Mouse (Mus musculus) olfactory bulb, adult 2 months (tissue): ENCODE measurements at regions not wholly inside any gene's neighbourhood (a gene's known extent, or its start where the extent isn't known, plus 50 kb on each side); places are given as distances from the start of the nearest gene placed in this dataset.

Source experiments
- CTCF ChIP-seq: fragments of 200-500 bp; IDR thresholded peaks from 2 replicates; pipeline ENCODE4 v1.5.1; 2012; ENCODE audit warnings: low read depth, mild to moderate bottlenecking, low read length, moderate library complexity; ENCODE audit not compliant: insufficient read depth
- POLR2A ChIP-seq: fragments of 200-500 bp; IDR thresholded peaks from 2 replicates; pipeline ENCODE4 v1.6.1; 2012; ENCODE audit warnings: mild to moderate bottlenecking, low read depth, low read length, moderate library complexity; ENCODE audit not compliant: insufficient read depth

GRCm38 (mm10) chr8:17621109-17621508 lies 1356.9 kb downstream of the Defb40 start:
- TF ChIP-seq POLR2A (no peak), CTCF (no peak)
